Mouse (Mus musculus): ENCODE data around the gene Psmb8.

- TF ChIP-seq POLR2A (IDR thresholded peaks at IDR 0.05; ENCODE audit: extremely low read depth, insufficient read depth, low read length) (no peak), CTCF (IDR thresholded peaks at IDR 0.05; ENCODE audit: low read depth, low read length) (no peak)
Observed at GRCm38 (mm10) chr17:34224816-34225215, 27.3 kb downstream of the Psmb8 start.
